Comparison of ENCODE assay signal across 17 mouse cellular contexts in the genomic region with DNA sequence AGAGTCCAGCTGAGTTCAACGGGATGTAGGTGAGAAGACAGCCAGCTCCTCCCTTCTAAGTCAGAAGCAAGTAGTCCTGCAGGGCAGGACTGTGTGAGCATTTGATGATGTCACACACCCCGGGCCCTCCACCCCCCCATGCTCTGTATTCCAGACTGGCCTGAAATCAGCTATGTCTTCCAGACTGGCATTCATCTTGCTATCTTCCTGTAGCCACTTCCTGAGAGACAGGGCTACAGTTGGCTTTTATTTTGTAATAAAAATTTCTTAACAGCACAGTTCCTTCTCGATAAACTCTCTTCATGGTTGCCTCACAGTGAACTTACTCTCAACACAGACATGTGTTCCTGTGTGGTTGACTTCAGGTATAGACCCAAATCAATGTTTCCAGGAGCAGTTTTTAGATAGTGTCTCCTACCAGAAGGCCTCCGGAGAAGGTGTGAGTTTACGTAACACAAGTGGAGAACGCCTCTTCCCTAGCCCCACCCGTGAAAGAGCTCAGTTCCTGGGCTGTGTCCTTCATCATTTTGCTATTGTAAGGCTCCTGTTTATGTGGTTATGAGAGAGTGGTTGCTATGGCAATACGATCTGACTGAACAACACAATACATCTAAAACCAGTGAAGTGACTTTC. TPM values are rescaled to one million over a fixed set of nuclear protein-coding genes. Genes with fewer than 3 reads are reported as not detected.
DNase-seq lines count a peak whose midpoint lies in the region; ATAC-seq lines count a peak whose summit lies in the region.
"Had no signal": no experiment of that assay in that cellular context is flagged by ENCODE, and none has a peak within 500 bp of the region (broad histone marks: within the 10 kb centered on the region; RNA-seq: fewer than 3 reads in every experiment).

No protein-coding gene starts in this region.

- ATAC-seq in forebrain, embryonic 14.5 days: no peak
- no peak for ATAC-seq in forebrain, embryonic 13.5 days
- ATAC-seq in inflammation-experienced regulatory T-cells, adult 6 months: no peak
- no peak for ATAC-seq in activated CD4-positive, CD25-positive, alpha-beta regulatory T cell, adult 4 months

- H3K4me1 ChIP-seq in forebrain, embryonic 14.5 days (ENCODE audit: control insufficient read depth, insufficient read depth, low read length): no peaks in the 10 kb centered on the region
- 0 out of 2 replicates have a peak, but pooled peaks cover 4% of the 10 kb centered on the region for H3K4me1 ChIP-seq in forebrain, embryonic 13.5 days

- H3K27ac ChIP-seq in forebrain, embryonic 14.5 days (ENCODE audit: low read depth, low read length): no peak overlapping the region
- H3K27ac ChIP-seq in forebrain, embryonic 13.5 days: no peak overlapping the region
- H3K27ac ChIP-seq: embryonic facial prominence, embryonic 13.5 days; limb, embryonic 12.5 days; macrophage had no signal

- no peaks in the 10 kb centered on the region for H3K36me3 ChIP-seq in forebrain, embryonic 14.5 days (ENCODE audit: control insufficient read depth, insufficient read depth, low read length)
- H3K36me3 ChIP-seq in forebrain, embryonic 13.5 days (ENCODE audit: poor library complexity, severe bottlenecking): no peaks in the 10 kb centered on the region
- H3K36me3 ChIP-seq: embryonic facial prominence, embryonic 13.5 days; limb, embryonic 12.5 days had no signal

- WGBS in forebrain, embryonic 14.5 days: 85% methylated on average over 8 of the region's 8 CpGs
- 79% methylated on average over 8 of the region's 8 CpGs for WGBS in forebrain, embryonic 13.5 days

- intact Hi-C loops in left cerebral cortex, postnatal 10 days (cut with DNase I): no loop called here
- intact Hi-C loops in left cerebral cortex, postnatal 14 days (cut with DNase I): no loop called here

- H3K9me3 ChIP-seq in forebrain, embryonic 14.5 days (replicated peaks; ENCODE audit: control insufficient read depth, low read length): no peaks in the 10 kb centered on the region
- H3K9me3 ChIP-seq in forebrain, embryonic 13.5 days (replicated peaks): no peaks in the 10 kb centered on the region
- H3K9me3 ChIP-seq: embryonic facial prominence, embryonic 13.5 days; limb, embryonic 12.5 days had no signal

- H3K4me2 ChIP-seq in forebrain, embryonic 14.5 days (ENCODE audit: low read length): no peak overlapping the region
- no peak overlapping the region for H3K4me2 ChIP-seq in forebrain, embryonic 13.5 days
- H3K4me2 ChIP-seq: embryonic facial prominence, embryonic 13.5 days; heart, embryonic 11.5 days; limb, embryonic 12.5 days had no signal

- H3K4me3 ChIP-seq in forebrain, embryonic 14.5 days (ENCODE audit: low read depth, low read length): no peak overlapping the region
- H3K4me3 ChIP-seq in forebrain, embryonic 13.5 days: no peak overlapping the region
- H3K4me3 ChIP-seq: embryonic facial prominence, embryonic 13.5 days; limb, embryonic 12.5 days had no signal

- no peak overlapping the region for H3K9ac ChIP-seq in forebrain, embryonic 14.5 days (ENCODE audit: low read length)
- H3K9ac ChIP-seq in forebrain, embryonic 13.5 days: no peak overlapping the region
- H3K9ac ChIP-seq: embryonic facial prominence, embryonic 13.5 days; limb, embryonic 12.5 days had no signal

- no peaks in the 10 kb centered on the region for H3K27me3 ChIP-seq in forebrain, embryonic 14.5 days (replicated peaks; ENCODE audit: control insufficient read depth, insufficient read depth, low read length)
- H3K27me3 ChIP-seq in forebrain, embryonic 13.5 days: no peaks in the 10 kb centered on the region
- H3K27me3 ChIP-seq: embryonic facial prominence, embryonic 13.5 days; limb, embryonic 12.5 days had no signal

- peak; percentile 11 for DNase-seq in forebrain, embryonic 14.5 days (ENCODE audit: low spot score)
- peak; percentile 26 to 37 for DNase-seq in left cerebral cortex, adult 18-20 months (ENCODE audit: low spot score in 2 of 2)
- DNase-seq in left cerebral cortex, postnatal 10 days (ENCODE audit: extremely low spot score in 1 of 2, low spot score in 2 of 2): no peak
- peak; percentile 8 for DNase-seq in MN1 (ENCODE audit: low spot score)
- peak; percentile 16 to 35 for DNase-seq in left cerebral cortex, postnatal 14 days (ENCODE audit: low spot score in 2 of 2)
- DNase-seq: gastrocnemius, postnatal 25 days; heart, postnatal 36 days; kidney, adult 11 months; kidney, postnatal 4 days; spleen, adult 18-20 months had no signal

RNA-seq across cellular contexts. Expression of gene Dgkg, which starts 38.5 kb away (rescaled TPM):
- polyA plus RNA-seq in forebrain, embryonic 14.5 days (2014; fragmentation: Nextera tagmentation; extraction: Ambion mirVana): 2.1 and 3.0 TPM in 2 replicates
- polyA plus RNA-seq in forebrain, embryonic 13.5 days (2015; fragmentation: Nextera tagmentation; extraction: Ambion mirVana): 1.00 and 1.3 TPM in 2 replicates
- 10 to 100 TPM; 47.4 to 68.3 TPM for total RNA-seq in left cerebral cortex, adult 18-20 months (2021)
- 10 to 100 TPM; 32.2 to 37.8 TPM for total RNA-seq in left cerebral cortex, postnatal 10 days (2021)
- 10 to 100 TPM; 31.0 to 44.2 TPM for total RNA-seq in left cerebral cortex, postnatal 14 days (2021)
- polyA plus RNA-seq in inflammation-experienced regulatory T-cells, adult 6 months (2017; shearing (Covaris generic)): under 1 TPM; 0.14 to 0.94 (median 0.25) TPM
- under 1 TPM; 0.46 to 0.57 TPM for polyA plus RNA-seq in activated CD4-positive, CD25-positive, alpha-beta regulatory T cell, adult 4 months (2017; shearing (Covaris generic))

Comparison
In these comparisons a context has a peak if more than half of its experiments do, and no peak if none do; other contexts are left out.
1. DNase-seq: peak in forebrain, embryonic 14.5 days (single experiment), left cerebral cortex, adult 18-20 months (2 of 2), MN1 (single experiment) and left cerebral cortex, postnatal 14 days (2 of 2); none in left cerebral cortex, postnatal 10 days (0 of 2).